Mouse (Mus musculus) lung, embryonic 14.5 days (tissue): ENCODE measurements around the gene Notch2. TPM values are rescaled to one million over a fixed set of nuclear protein-coding genes. Genes with fewer than 3 reads are reported as not detected.

Experiments used
- ATAC-seq: fragments of 200-750 bp; cut with Nextera tagmentation; 2 replicates; pipeline ENCODE4 v1.8.0; 2017; ENCODE audit warnings: mild to moderate bottlenecking, moderate TSS enrichment, moderate library complexity; ENCODE audit not compliant: insufficient read depth
- DNase-seq: peaks from one replicate; pipeline ENCODE4 v3.0.0-alpha.2; 2015
- H3K27ac ChIP-seq: fragments of 300-500 bp; sonication (generic); 2 replicates; pipeline ENCODE4 v1.5.1; 2014; ENCODE audit warnings: low read depth, mild to moderate bottlenecking, moderate library complexity
- H3K27me3 ChIP-seq: fragments of 300-500 bp; sonication (generic); 2 replicates; pipeline ENCODE4 v1.6.1; 2014; ENCODE audit warnings: low read length, control low read depth; ENCODE audit not compliant: insufficient read depth
- H3K36me3 ChIP-seq: fragments of 300-500 bp; sonication (generic); 2 replicates; pipeline ENCODE4 v1.6.1; 2014; ENCODE audit warnings: control low read depth; ENCODE audit not compliant: insufficient read depth
- H3K4me1 ChIP-seq: fragments of 300-500 bp; sonication (generic); 2 replicates; pipeline ENCODE4 v1.6.1; 2014; ENCODE audit warnings: antibody characterized with exemption, control low read depth; ENCODE audit not compliant: insufficient read depth
- H3K4me2 ChIP-seq: fragments of 300-500 bp; sonication (generic); 2 replicates; pipeline ENCODE4 v1.6.1; 2014; ENCODE audit warnings: mild to moderate bottlenecking
- H3K4me3 ChIP-seq: fragments of 300-500 bp; sonication (generic); 2 replicates; pipeline ENCODE4 v1.5.1; 2014; ENCODE audit warnings: low read depth, low read length
- H3K9ac ChIP-seq: fragments of 300-500 bp; sonication (generic); 2 replicates; pipeline ENCODE4 v1.6.1; 2014
- H3K9me3 ChIP-seq: fragments of 300-500 bp; sonication (generic); 2 replicates; pipeline ENCODE4 v1.6.1; 2016; ENCODE audit warnings: low read depth, low read length, control low read depth
- CTCF ChIP-seq: IDR thresholded peaks from 2 replicates; pipeline ENCODE4 v1.5.1; 2016; ENCODE audit warnings: antibody characterized with exemption, low read depth
- WGBS: fragments of 180-500 bp; shearing (Covaris S2); extraction: QIAGEN DNeasy Blood & Tissue Kit; methylation state at CpG from one replicate; pipeline ENCODE4 v1.1.7; 2014; 5-methylcytosine and 5-hydroxymethylcytosine counted together
- polyA plus RNA-seq: library from polyadenylated mRNA; unstranded; fragments of >200 nt; fragmentation: Nextera tagmentation; extraction: Ambion mirVana; gene quantifications from 2 replicates; pipeline ENCODE4 v1.2.1, GENCODE M21; 2014

The Notch2 gene
- polyA plus RNA-seq, 1 experiment from 2014 or later: 43.8 TPM

DNA sequence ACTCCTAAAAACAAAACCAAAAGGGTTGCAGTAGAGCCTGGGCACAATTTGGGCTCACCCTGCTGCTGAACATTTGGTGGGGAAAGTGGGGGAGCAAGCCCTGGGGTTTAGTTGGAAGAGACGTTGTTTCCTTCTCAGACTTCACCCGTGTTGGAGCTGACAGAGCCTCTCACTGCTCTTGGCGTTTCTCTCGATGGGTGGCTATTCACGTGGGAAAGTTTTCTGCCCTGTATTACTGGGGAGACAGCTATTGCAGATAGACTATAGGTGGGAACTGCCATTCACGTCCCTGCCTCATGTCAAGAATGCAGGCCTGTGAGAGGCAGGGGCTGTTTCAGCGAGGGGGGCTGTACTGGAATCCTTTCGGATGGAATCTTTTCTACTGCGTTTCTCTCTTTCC, 50.5 kb downstream of the Notch2 start:
- WGBS: 25% methylated on average over 9 of the region's 9 CpGs
- Histone ChIP-seq H3K27me3 (no peaks in the 10 kb centered on the region), H3K4me3 (no peak overlapping the region), H3K36me3 (peaks cover 4% of the 10 kb centered on the region; the same call in 1 of the 2 replicates), H3K9ac (no peak overlapping the region), H3K9me3 (no peaks in the 10 kb centered on the region), H3K4me1 (peaks cover 65% of the 10 kb centered on the region), H3K4me2 (peak overlapping the region; percentile 42), H3K27ac (peak overlapping the region; percentile 94)
- DNase-seq: no peak
- ATAC-seq: 0 out of 2 replicates have a peak, but pooled peaks have one; percentile 7
- TF ChIP-seq CTCF: no peak

DNA sequence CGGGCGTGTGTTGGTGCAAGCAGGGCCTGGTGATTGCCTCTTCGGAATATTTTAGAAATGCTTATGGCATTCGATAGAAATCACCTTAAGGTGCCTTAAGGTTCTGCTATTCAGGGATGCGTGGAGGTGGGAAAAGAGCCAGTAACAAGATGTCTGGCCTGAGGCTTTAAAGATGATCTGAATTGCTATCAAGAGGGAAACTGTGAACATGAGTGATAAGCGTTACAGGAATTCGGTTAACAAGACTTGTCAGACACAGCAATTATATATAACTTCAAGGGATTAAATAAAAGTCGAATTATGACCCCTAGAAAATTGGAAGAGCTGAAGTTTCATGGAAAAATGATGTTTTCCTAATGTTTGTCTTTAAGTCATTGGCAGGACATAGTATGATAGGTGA, 51.7 kb downstream of the Notch2 start:
- Histone ChIP-seq H3K27me3 (no peaks in the 10 kb centered on the region), H3K36me3 (peaks cover 4% of the 10 kb centered on the region; the same call in 1 of the 2 replicates), H3K9ac (no peak overlapping the region), H3K4me3 (no peak overlapping the region), H3K9me3 (no peaks in the 10 kb centered on the region), H3K27ac (peak overlapping the region; percentile 63; the same call in 1 of the 2 replicates), H3K4me1 (peaks cover 65% of the 10 kb centered on the region), H3K4me2 (no peak overlapping the region)
- ATAC-seq (no peak), DNase-seq (no peak)
- WGBS: 78% methylated on average over 8 of the region's 8 CpGs
- TF ChIP-seq CTCF: no peak

DNA sequence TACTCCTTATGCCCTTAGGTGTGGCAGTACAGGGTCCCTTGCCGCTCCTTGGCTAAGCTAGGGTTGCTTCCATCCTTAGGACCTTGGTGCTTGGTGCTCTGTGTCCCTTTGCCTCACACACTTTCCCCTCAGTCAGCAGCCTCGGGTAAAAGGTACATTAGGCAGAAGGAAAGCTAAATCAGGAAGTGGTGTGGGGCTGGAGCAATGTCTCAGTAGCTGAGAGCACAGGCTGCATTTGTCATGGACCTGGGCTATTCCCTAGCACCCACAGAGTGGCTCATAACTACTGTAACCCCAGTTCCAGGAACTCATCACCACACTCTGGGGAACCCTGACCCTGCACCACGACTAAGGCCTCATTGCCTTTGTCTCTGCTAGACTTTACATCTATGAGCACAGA, 53.1 kb downstream of the Notch2 start:
- WGBS: 78% methylated on average over 3 of the region's 3 CpGs
- no peaks in the 10 kb centered on the region for H3K27me3 ChIP-seq
- H3K36me3 ChIP-seq: peaks cover 16% of the 10 kb centered on the region
- no peak for ATAC-seq
- peak overlapping the region; percentile 36; the same call in 1 of the 2 replicates for H3K27ac ChIP-seq
- DNase-seq: no peak
- peaks cover 51% of the 10 kb centered on the region for H3K4me1 ChIP-seq
- no peak overlapping the region for H3K4me2 ChIP-seq
- H3K9me3 ChIP-seq: no peaks in the 10 kb centered on the region
- no peak overlapping the region for H3K4me3 ChIP-seq
- no peak overlapping the region for H3K9ac ChIP-seq
- no peak for TF ChIP-seq CTCF

DNA sequence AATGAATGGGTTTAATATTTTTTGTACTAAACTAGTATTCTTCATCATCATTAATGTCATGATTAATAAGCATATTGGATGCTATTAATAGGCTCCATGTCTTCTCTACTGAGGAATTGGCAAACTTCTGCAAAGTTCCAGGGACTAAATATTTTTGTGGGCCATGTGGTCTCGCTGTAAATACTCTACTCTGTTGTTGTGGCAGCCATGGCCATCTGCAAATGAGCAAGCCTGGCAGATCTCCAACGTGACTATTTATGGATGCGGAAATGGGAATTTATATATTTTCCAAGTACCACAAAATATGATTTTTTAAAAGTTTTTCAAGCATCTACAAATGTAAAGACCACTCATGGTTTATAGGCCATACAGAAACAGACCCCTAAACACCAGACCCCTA, 54.1 kb downstream of the Notch2 start:
- Histone ChIP-seq H3K4me3 (no peak overlapping the region), H3K4me2 (no peak overlapping the region), H3K27me3 (no peaks in the 10 kb centered on the region), H3K9me3 (no peaks in the 10 kb centered on the region), H3K27ac (peak overlapping the region; percentile 70; the same call in 1 of the 2 replicates), H3K4me1 (peaks cover 41% of the 10 kb centered on the region), H3K36me3 (peaks cover 26% of the 10 kb centered on the region), H3K9ac (no peak overlapping the region)
- ATAC-seq (no peak), DNase-seq (peak; percentile 94)
- TF ChIP-seq CTCF: no peak
- WGBS: 48% methylated on average over 3 of the region's 3 CpGs

DNA sequence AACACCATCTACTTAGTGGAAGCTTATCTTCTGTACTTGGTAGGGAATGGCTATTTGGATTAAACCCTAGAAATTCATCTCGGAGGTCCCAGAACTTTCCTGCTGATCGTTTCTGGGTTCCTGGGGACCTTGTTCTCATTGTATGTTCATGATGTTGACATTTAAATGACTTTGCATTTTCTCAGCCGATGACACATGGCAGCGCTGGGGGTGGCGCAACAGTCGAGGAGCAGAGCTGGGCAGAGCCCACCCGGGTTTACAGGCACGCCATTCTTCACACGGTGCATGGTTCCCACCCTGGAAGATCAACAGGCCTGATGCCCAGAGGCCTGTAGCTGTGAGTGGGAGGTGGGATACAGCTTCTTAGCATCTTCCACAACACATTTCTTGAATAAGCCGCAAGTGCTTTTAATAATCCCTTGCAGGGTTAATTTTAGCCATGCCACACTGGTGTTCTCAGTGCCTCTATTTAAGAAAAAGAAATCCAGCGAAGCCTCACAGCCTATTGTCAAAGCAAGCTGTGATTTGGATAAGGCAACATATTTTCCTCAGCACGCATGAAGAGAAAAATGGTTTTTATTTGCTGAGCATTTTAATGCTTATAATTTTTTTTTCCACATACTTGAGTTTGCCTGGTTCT, 54.6 kb downstream of the Notch2 start:
- H3K27me3 ChIP-seq: no peaks in the 10 kb centered on the region
- whole genome bisulfite sequencing: 66% methylated on average over 12 of the region's 12 CpGs
- TF ChIP-seq CTCF: no peak
- H3K9me3 ChIP-seq: no peaks in the 10 kb centered on the region
- ATAC-seq (no peak), DNase-seq (no peak)
- H3K36me3 ChIP-seq: peaks cover 32% of the 10 kb centered on the region
- H3K4me3 ChIP-seq: no peak overlapping the region
- peak overlapping the region; percentile 70; the same call in 1 of the 2 replicates for H3K27ac ChIP-seq
- H3K9ac ChIP-seq: no peak overlapping the region
- peaks cover 35% of the 10 kb centered on the region for H3K4me1 ChIP-seq
- no peak overlapping the region for H3K4me2 ChIP-seq

DNA sequence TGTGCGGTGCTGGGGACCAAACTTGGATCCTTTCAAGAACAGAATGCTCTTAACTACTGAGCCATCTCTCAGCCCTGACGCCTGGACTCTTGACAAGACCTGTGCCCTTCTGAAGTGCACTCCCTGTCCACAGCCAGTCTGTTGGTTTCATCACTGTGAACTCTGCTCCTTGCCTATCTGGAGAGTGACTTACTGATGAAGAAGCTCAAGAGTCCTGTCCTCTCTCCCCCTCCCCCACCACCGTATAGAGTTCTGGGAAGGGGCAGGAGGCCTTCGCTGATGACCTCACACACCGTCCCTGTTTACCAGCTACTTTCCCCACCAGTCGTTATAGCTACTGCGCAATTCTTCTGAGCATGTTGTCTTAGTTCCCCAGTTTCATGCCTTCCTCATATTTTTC, 55.8 kb downstream of the Notch2 start:
- Histone ChIP-seq H3K9ac (no peak overlapping the region), H3K4me2 (no peak overlapping the region), H3K4me3 (no peak overlapping the region), H3K27me3 (no peaks in the 10 kb centered on the region), H3K27ac (no peak overlapping the region), H3K4me1 (peaks cover 26% of the 10 kb centered on the region), H3K9me3 (no peaks in the 10 kb centered on the region), H3K36me3 (peaks cover 44% of the 10 kb centered on the region)
- WGBS: 67% methylated on average over 7 of the region's 7 CpGs
- no peak for ATAC-seq
- no peak for DNase-seq
- TF ChIP-seq CTCF: no peak

DNA sequence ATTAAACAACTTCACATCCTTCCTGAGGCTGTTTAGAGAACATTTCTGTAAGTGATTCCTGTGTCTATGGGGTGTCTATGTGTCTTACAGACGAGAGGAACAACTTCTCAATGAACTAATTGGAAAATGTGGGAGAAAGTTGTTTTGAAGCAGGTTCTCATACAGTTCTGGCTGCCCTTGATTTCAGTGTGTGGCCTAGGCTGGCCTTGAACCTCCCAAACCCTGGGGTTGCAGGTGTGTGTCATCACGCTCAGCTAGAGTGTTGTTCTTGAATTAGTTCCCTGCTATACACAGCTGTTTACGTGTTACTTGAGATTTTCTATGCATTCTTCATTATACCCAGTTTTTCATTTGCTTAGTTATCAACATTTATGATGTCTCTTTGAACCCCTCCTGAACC, 56.5 kb downstream of the Notch2 start:
- TF ChIP-seq CTCF: no peak
- Histone ChIP-seq H3K9ac (no peak overlapping the region), H3K4me2 (no peak overlapping the region), H3K27ac (no peak overlapping the region), H3K4me1 (peaks cover 19% of the 10 kb centered on the region), H3K36me3 (peaks cover 46% of the 10 kb centered on the region), H3K9me3 (no peaks in the 10 kb centered on the region), H3K27me3 (no peaks in the 10 kb centered on the region), H3K4me3 (no peak overlapping the region)
- ATAC-seq (no peak), DNase-seq (no peak)
- WGBS: 80% methylated on average over 3 of the region's 3 CpGs
